Mouse (Mus musculus) limb, embryonic 12.5 days (tissue): ENCODE data around the gene Hoxc9. TPM values are rescaled to one million over a fixed set of nuclear protein-coding genes. Genes with fewer than 3 reads are reported as not detected.

Experiments
- ATAC-seq: fragments of 200-750 bp; cut with Nextera tagmentation; 2 replicates; pipeline ENCODE4 v1.8.0; 2017; ENCODE audit warnings: low read depth, moderate TSS enrichment; ENCODE audit not compliant: insufficient number of reproducible peaks, insufficient read depth, low FRiP score, low TSS enrichment
- H3K27ac ChIP-seq: fragments of 300-500 bp; sonication (generic); 2 replicates; pipeline ENCODE4 v1.5.1; 2016; ENCODE audit warnings: mild to moderate bottlenecking, moderate library complexity
- H3K27me3 ChIP-seq: fragments of 300-500 bp; sonication (generic); 2 replicates; pipeline ENCODE4 v1.6.1; 2016; ENCODE audit warnings: mild to moderate bottlenecking, moderate library complexity
- H3K36me3 ChIP-seq: fragments of 300-500 bp; sonication (generic); 2 replicates; pipeline ENCODE4 v1.6.1; 2016; ENCODE audit warnings: mild to moderate bottlenecking, moderate library complexity
- H3K4me1 ChIP-seq: fragments of 300-500 bp; sonication (generic); replicated peaks from 2 replicates; pipeline ENCODE4 v1.6.1; 2016
- H3K4me2 ChIP-seq: fragments of 300-500 bp; sonication (generic); 2 replicates; pipeline ENCODE4 v1.6.1; 2016; ENCODE audit warnings: mild to moderate bottlenecking, moderate library complexity
- H3K4me3 ChIP-seq: fragments of 300-500 bp; sonication (generic); replicated peaks from 2 replicates; pipeline ENCODE4 v1.5.1; 2016; ENCODE audit warnings: mild to moderate bottlenecking
- H3K9ac ChIP-seq: fragments of 300-500 bp; sonication (generic); replicated peaks from 2 replicates; pipeline ENCODE4 v1.6.1; 2016; ENCODE audit warnings: mild to moderate bottlenecking, moderate library complexity
- H3K9me3 ChIP-seq: fragments of 300-500 bp; sonication (generic); 2 replicates; pipeline ENCODE4 v1.6.1; 2016; ENCODE audit warnings: mild to moderate bottlenecking, moderate library complexity
- WGBS: fragments of 180-500 bp; shearing (Covaris S2); methylation state at CpG from one replicate; pipeline ENCODE4 v1.1.7; 2016; 5-methylcytosine and 5-hydroxymethylcytosine counted together
- polyA plus RNA-seq: library from polyadenylated mRNA; unstranded; fragments of >200 nt; fragmentation: Nextera tagmentation; extraction: Ambion mirVana; gene quantifications from 2 replicates; pipeline ENCODE4 v1.2.1, GENCODE M21; 2016

The Hoxc9 gene
- polyA plus RNA-seq, 1 experiment from 2014 or later, result 3.6 TPM

GRCm38 (mm10) chr15:103002156-103002555, 25.9 kb downstream of the Hoxc9 start:
- H3K4me1 ChIP-seq, result peaks cover 77% of the 10 kb centered on the region
- H3K4me3 ChIP-seq, result no peak overlapping the region
- peaks cover 95% of the 10 kb centered on the region for H3K27me3 ChIP-seq
- H3K9ac ChIP-seq, result no peak overlapping the region
- ATAC-seq, result no peak
- 12% methylated on average over 4 of the region's 4 CpGs for WGBS
- no peaks in the 10 kb centered on the region for H3K9me3 ChIP-seq
- H3K36me3 ChIP-seq, result no peaks in the 10 kb centered on the region
- H3K4me2 ChIP-seq, result peak overlapping the region; percentile 66
- no peak overlapping the region for H3K27ac ChIP-seq

DNA sequence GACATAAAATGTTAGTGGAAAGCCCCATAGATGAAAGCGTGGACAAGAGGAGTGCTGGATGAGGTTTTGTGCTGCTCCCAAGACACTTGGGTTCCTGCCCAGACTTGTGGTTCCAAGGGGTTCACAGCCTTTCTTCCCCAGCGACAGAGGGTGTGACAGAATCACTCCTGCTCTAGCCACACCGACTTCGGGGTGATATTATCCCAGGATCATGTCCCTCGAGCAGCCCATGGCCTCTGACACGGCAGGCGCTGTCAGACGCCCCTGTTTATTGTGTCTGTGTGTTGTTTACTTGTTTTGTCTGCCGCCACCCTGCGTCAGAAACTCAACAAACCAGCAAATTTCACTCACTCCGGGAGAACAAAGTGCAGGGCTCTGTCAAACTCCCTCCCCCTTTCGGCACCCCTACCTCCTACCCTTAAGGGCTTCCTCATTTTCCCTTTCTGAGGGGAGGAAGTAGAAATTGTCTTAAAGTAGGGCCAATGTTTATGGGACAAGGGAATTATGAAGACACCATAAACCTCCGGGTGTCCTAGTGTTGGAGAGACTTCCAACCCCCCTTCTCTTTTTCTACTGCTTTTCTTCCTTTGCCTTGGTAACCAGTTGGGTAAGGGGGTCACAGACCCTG, 26.7 kb downstream of the Hoxc9 start:
- Histone ChIP-seq H3K4me2 (peak overlapping the region; percentile 66), H3K9ac (no peak overlapping the region; the same call in 1 of the 2 replicates), H3K27ac (no peak overlapping the region), H3K4me3 (no peak overlapping the region), H3K36me3 (no peaks in the 10 kb centered on the region), H3K4me1 (peaks cover 73% of the 10 kb centered on the region), H3K27me3 (peaks cover 94% of the 10 kb centered on the region), H3K9me3 (no peaks in the 10 kb centered on the region)
- WGBS, result 11% methylated on average over 13 of the region's 13 CpGs
- ATAC-seq, result no peak

GRCm38 (mm10) chr15:103005308-103005707, 29.1 kb downstream of the Hoxc9 start:
- Histone ChIP-seq H3K4me2 (peak overlapping the region; percentile 45), H3K36me3 (no peaks in the 10 kb centered on the region), H3K4me1 (peaks cover 62% of the 10 kb centered on the region), H3K4me3 (peak overlapping the region; percentile 19), H3K27me3 (peaks cover 94% of the 10 kb centered on the region), H3K9ac (peak overlapping the region; percentile 27; the same call in 1 of the 2 replicates), H3K27ac (0 out of 2 replicates have a peak overlapping the region, but pooled peaks have one; percentile 37), H3K9me3 (no peaks in the 10 kb centered on the region)
- ATAC-seq, result no peak
- under 1% methylated on average over 17 of the region's 17 CpGs for WGBS

DNA sequence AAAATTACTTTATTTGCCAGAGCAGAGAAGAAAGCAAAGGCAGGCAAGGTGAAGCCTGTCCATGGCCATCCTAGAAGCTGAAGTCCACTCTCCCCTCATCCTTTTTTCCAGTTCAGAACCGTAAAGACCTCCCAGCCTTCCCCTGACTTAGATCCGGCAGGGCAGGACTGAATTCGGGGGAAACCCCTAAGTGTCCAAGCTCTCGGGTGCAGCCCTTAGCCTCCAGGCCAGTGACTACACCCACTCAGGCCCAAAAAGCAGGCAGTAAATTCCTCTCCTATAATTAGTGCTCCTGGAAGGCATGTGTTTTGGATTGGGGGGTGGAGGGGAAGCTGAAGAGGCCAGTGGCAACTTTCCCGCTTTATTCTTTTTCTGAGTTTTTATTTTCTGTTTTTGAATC, 29.6 kb downstream of the Hoxc9 start:
- Histone ChIP-seq H3K4me1 (peaks cover 62% of the 10 kb centered on the region), H3K4me3 (peak overlapping the region; percentile 19), H3K36me3 (no peaks in the 10 kb centered on the region), H3K4me2 (peak overlapping the region; percentile 45), H3K9me3 (no peaks in the 10 kb centered on the region), H3K27ac (0 out of 2 replicates have a peak overlapping the region, but pooled peaks have one; percentile 37), H3K27me3 (peaks cover 94% of the 10 kb centered on the region), H3K9ac (peak overlapping the region; percentile 27; the same call in 1 of the 2 replicates)
- ATAC-seq, result no peak
- 3% methylated on average over 5 of the region's 5 CpGs for WGBS

GRCm38 (mm10) chr15:103006326-103006725, 30.1 kb downstream of the Hoxc9 start:
- no peaks in the 10 kb centered on the region for H3K9me3 ChIP-seq
- H3K36me3 ChIP-seq, result no peaks in the 10 kb centered on the region
- peaks cover 62% of the 10 kb centered on the region for H3K4me1 ChIP-seq
- no peak for ATAC-seq
- whole genome bisulfite sequencing, result 3% methylated on average over 1 of the region's 1 CpGs
- H3K27me3 ChIP-seq, result peaks cover 94% of the 10 kb centered on the region
- H3K4me3 ChIP-seq, result no peak overlapping the region
- H3K4me2 ChIP-seq, result peak overlapping the region; percentile 45; the same call in 1 of the 2 replicates
- no peak overlapping the region for H3K27ac ChIP-seq
- 0 out of 2 replicates have a peak overlapping the region, but pooled peaks have one; percentile 27 for H3K9ac ChIP-seq

DNA sequence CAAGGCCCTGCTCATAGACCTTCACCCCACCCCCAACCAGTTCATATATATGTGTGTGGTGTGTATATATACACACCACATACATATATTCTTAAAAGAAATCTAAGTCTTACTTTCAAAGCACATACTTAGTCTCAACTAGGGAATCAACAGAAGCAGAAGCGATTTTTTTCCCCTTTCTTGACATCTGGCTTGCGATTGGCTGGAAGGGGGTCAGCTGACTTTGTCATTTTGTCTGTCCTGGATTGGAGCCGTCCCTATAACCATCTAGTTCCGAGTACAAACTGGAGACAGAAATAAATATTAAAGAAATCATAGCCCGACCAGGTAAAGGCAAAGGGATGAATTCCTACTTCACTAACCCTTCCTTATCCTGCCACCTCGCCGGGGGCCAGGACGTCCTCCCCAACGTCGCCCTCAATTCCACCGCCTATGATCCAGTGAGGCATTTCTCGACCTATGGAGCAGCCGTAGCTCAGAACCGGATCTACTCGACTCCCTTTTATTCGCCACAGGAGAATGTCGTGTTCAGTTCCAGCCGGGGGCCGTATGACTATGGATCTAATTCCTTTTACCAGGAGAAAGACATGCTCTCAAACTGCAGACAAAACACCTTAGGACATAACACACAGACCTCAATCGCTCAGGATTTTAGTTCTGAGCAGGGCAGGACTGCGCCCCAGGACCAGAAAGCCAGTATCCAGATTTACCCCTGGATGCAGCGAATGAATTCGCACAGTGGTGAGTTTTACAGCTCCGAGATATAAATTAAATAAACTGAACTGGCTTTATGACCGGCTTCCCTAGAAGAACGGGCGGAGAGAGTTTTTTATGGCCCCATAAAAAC, 33.2 kb downstream of the Hoxc9 start:
- peak overlapping the region; percentile 44; the same call in 1 of the 2 replicates for H3K9ac ChIP-seq
- H3K9me3 ChIP-seq, result no peaks in the 10 kb centered on the region
- H3K4me1 ChIP-seq, result peaks cover 65% of the 10 kb centered on the region
- H3K4me3 ChIP-seq, result peak overlapping the region; percentile 29
- 1% methylated on average over 27 of the region's 27 CpGs for WGBS
- peak overlapping the region; percentile 53 for H3K27ac ChIP-seq
- H3K27me3 ChIP-seq, result peaks cover 94% of the 10 kb centered on the region
- ATAC-seq, result no peak
- H3K36me3 ChIP-seq, result no peaks in the 10 kb centered on the region
- peak overlapping the region; percentile 46 for H3K4me2 ChIP-seq

- Histone ChIP-seq H3K4me3 (peak overlapping the region; percentile 29), H3K27ac (peak overlapping the region; percentile 53; the same call in 1 of the 2 replicates), H3K4me1 (peaks cover 71% of the 10 kb centered on the region), H3K27me3 (peaks cover 95% of the 10 kb centered on the region), H3K9ac (peak overlapping the region; percentile 47), H3K9me3 (no peaks in the 10 kb centered on the region), H3K36me3 (no peaks in the 10 kb centered on the region), H3K4me2 (peak overlapping the region; percentile 46)
- no peak for ATAC-seq
- under 1% methylated on average over 31 of the region's 31 CpGs for WGBS
These were observed 34.0 kb downstream of the Hoxc9 start for GRCm38 (mm10) chr15:103010112-103010846.

GRCm38 (mm10) chr15:103010847-103011555, 34.8 kb downstream of the Hoxc9 start:
- no peak overlapping the region for H3K27ac ChIP-seq
- 4% methylated on average over 28 of the region's 28 CpGs for WGBS
- peak overlapping the region; percentile 47; the same call in 1 of the 2 replicates for H3K9ac ChIP-seq
- ATAC-seq, result no peak
- peak overlapping the region; percentile 46 for H3K4me2 ChIP-seq
- peaks cover 70% of the 10 kb centered on the region for H3K4me1 ChIP-seq
- H3K36me3 ChIP-seq, result no peaks in the 10 kb centered on the region
- peaks cover 95% of the 10 kb centered on the region for H3K27me3 ChIP-seq
- peak overlapping the region; percentile 29 for H3K4me3 ChIP-seq
- H3K9me3 ChIP-seq, result no peaks in the 10 kb centered on the region

- peaks cover 67% of the 10 kb centered on the region for H3K4me1 ChIP-seq
- H3K9ac ChIP-seq, result 0 out of 2 replicates have a peak overlapping the region, but pooled peaks have one; percentile 40
- peak overlapping the region; percentile 19; the same call in 1 of the 2 replicates for H3K4me3 ChIP-seq
- 6% methylated on average over 26 of the region's 26 CpGs for WGBS
- H3K4me2 ChIP-seq, result peak overlapping the region; percentile 32
- peaks cover 96% of the 10 kb centered on the region for H3K27me3 ChIP-seq
- no peaks in the 10 kb centered on the region for H3K36me3 ChIP-seq
- ATAC-seq, result no peak
- no peaks in the 10 kb centered on the region for H3K9me3 ChIP-seq
- no peak overlapping the region for H3K27ac ChIP-seq
These were observed 35.8 kb downstream of the Hoxc9 start for GRCm38 (mm10) chr15:103011928-103012486.
